Mouse (Mus musculus) embryonic fibroblast, embryonic 13.5 days (primary cell): Measurements from ENCODE around the gene Abcc10.

Experiments
- CTCF ChIP-seq: IDR thresholded peaks from 2 replicates; pipeline ENCODE4 v1.5.1; 2011; ENCODE audit warnings: mild to moderate bottlenecking, control low read depth, low read length, moderate library complexity, borderline replicate concordance; ENCODE audit not compliant: insufficient read depth
- POLR2A ChIP-seq: IDR thresholded peaks from 2 replicates; pipeline ENCODE4 v1.6.1; 2011; ENCODE audit warnings: low read depth, mild to moderate bottlenecking, control low read depth, low read length, moderate library complexity

GRCm38 (mm10) chr17:46315813-46316212 lies 12.3 kb downstream of the Abcc10 start:
- TF ChIP-seq POLR2A (no peak), CTCF (no peak)
